Mouse (Mus musculus): ENCODE data around the gene Dlg3. TPM values are rescaled to one million over a fixed set of nuclear protein-coding genes. Genes with fewer than 3 reads are reported as not detected.

Dlg3 gene
- 93.1 TPM for polyA plus RNA-seq (2015; fragmentation: Illumina TruSeq; extraction: RNeasy Lipid Tissue Mini Kit (QIAGEN cat#74804); ENCODE audit: low read depth, low replicate concordance)

DNA sequence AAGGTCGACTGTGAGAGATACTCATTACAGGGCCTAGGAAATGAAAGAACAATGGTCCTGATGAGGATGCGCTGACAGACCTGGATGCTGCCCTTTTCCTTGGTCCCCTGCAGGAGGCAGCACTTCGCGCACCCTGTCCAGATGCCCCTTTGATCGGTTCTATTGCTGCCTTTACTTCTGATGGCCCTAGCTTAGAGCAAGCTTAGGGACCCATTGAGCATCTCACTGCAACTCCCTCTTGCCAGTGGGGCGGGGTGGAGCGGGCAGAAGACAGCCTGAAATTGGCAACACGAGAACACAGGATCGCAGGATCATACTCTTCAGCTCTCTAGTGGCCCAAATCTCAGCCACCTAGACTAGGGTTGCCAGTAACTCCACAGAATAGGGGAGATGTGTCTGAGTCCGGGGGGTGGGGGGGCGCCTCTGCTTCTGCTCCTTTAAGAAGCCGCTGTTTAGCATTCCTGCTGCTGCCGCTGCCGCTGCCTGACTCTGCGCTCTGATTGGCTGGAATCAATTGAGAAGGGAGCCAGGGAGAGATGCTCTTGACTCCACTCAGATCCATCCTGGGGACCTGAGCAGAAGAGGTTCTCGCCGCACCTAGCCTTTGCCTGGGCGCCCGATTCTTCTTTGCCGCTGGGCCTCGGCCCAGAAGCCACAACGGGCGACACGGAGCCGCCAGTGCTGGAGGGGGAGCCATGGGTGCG is at the start of gene Dlg3:
TSS of gene Dlg3 (plus strand) at position 542 of the 704 bp plus-strand sequence.

GRCm38 (mm10) chrX:100729665-100730188 is 37.8 kb upstream of the Dlg3 start, which contains the start of gene Gdpd2:
Gene Gdpd2 (plus strand): TSS chrX:100729873.

Other genes with a start within 250 kb of the Dlg3 start
- gene Dgat2l6, start 242.9 kb upstream of the Dlg3 start, polyA plus RNA-seq (2015; fragmentation: Illumina TruSeq; extraction: RNeasy Lipid Tissue Mini Kit (QIAGEN cat#74804); ENCODE audit: low read depth, low replicate concordance) = 0.59 TPM
- gene Awat1, start 195.5 kb upstream of the Dlg3 start, polyA plus RNA-seq (2015; fragmentation: Illumina TruSeq; extraction: RNeasy Lipid Tissue Mini Kit (QIAGEN cat#74804); ENCODE audit: low read depth, low replicate concordance) = not detected
- not detected for gene P2ry4, start 172.9 kb upstream of the Dlg3 start, polyA plus RNA-seq (2015; fragmentation: Illumina TruSeq; extraction: RNeasy Lipid Tissue Mini Kit (QIAGEN cat#74804); ENCODE audit: low read depth, low replicate concordance)
- gene Arr3, start 162.2 kb upstream of the Dlg3 start, polyA plus RNA-seq (2015; fragmentation: Illumina TruSeq; extraction: RNeasy Lipid Tissue Mini Kit (QIAGEN cat#74804); ENCODE audit: low read depth, low replicate concordance) = 1.4 TPM
- 0.58 TPM for gene Kif4, start 142.0 kb upstream of the Dlg3 start, polyA plus RNA-seq (2015; fragmentation: Illumina TruSeq; extraction: RNeasy Lipid Tissue Mini Kit (QIAGEN cat#74804); ENCODE audit: low read depth, low replicate concordance)
- gene Pdzd11, start 141.2 kb upstream of the Dlg3 start, polyA plus RNA-seq (2015; fragmentation: Illumina TruSeq; extraction: RNeasy Lipid Tissue Mini Kit (QIAGEN cat#74804); ENCODE audit: low read depth, low replicate concordance) = 74.7 TPM
- gene Gdpd2, start 37.8 kb upstream of the Dlg3 start, polyA plus RNA-seq (2015; fragmentation: Illumina TruSeq; extraction: RNeasy Lipid Tissue Mini Kit (QIAGEN cat#74804); ENCODE audit: low read depth, low replicate concordance) = 10.4 TPM

All from brain, adult 10 weeks (tissue).